Mouse (Mus musculus) kidney, embryonic 15.5 days (tissue): ENCODE measurements around the gene Por. TPM values are rescaled to one million over a fixed set of nuclear protein-coding genes. Genes with fewer than 3 reads are reported as not detected.
A peak's percentile ranks its signal among the peaks of the same experiment; 100 is the strongest.

ENCODE experiments used
- ATAC-seq: fragments of 200-750 bp; cut with Nextera tagmentation; replicated peaks from 2 replicates; pipeline ENCODE4 v1.8.0; 2017; ENCODE audit warnings: moderate TSS enrichment; ENCODE audit not compliant: low FRiP score
- H3K27ac ChIP-seq: fragments of 300-500 bp; sonication (generic); 2 replicates; pipeline ENCODE4 v1.5.1; 2015; ENCODE audit warnings: mild to moderate bottlenecking, inconsistent platforms
- H3K27me3 ChIP-seq: fragments of 300-500 bp; sonication (generic); 2 replicates; pipeline ENCODE4 v1.6.1; 2015; ENCODE audit warnings: inconsistent platforms
- H3K36me3 ChIP-seq: fragments of 300-500 bp; sonication (generic); 2 replicates; pipeline ENCODE4 v1.6.1; 2015; ENCODE audit warnings: inconsistent platforms
- H3K4me1 ChIP-seq: fragments of 300-500 bp; sonication (generic); 2 replicates; pipeline ENCODE4 v1.6.1; 2015; ENCODE audit warnings: inconsistent platforms
- H3K4me2 ChIP-seq: fragments of 300-500 bp; sonication (generic); 2 replicates; pipeline ENCODE4 v1.6.1; 2015; ENCODE audit warnings: moderate library complexity, mild to moderate bottlenecking, inconsistent platforms
- H3K4me3 ChIP-seq: fragments of 300-500 bp; sonication (generic); replicated peaks from 2 replicates; pipeline ENCODE4 v1.5.1; 2015; ENCODE audit warnings: mild to moderate bottlenecking, inconsistent platforms
- H3K9ac ChIP-seq: fragments of 300-500 bp; sonication (generic); 2 replicates; pipeline ENCODE4 v1.6.1; 2015; ENCODE audit warnings: mild to moderate bottlenecking, inconsistent platforms
- H3K9me3 ChIP-seq: fragments of 300-500 bp; sonication (generic); replicated peaks from 2 replicates; pipeline ENCODE4 v1.6.1; 2016; ENCODE audit warnings: inconsistent platforms
- WGBS: fragments of 180-500 bp; shearing (Covaris S2); methylation state at CpG from one replicate; pipeline ENCODE4 v1.1.7; 2015; ENCODE audit warnings: mixed read lengths; 5-methylcytosine and 5-hydroxymethylcytosine counted together
- polyA plus RNA-seq: library from polyadenylated mRNA; unstranded; fragments of >200 nt; fragmentation: Nextera tagmentation; extraction: Ambion mirVana; gene quantifications from 2 replicates; pipeline ENCODE4 v1.2.1, GENCODE M21; 2015

Gene Por
- polyA plus RNA-seq, 1 experiment from 2014 or later = 89.0 TPM

DNA sequence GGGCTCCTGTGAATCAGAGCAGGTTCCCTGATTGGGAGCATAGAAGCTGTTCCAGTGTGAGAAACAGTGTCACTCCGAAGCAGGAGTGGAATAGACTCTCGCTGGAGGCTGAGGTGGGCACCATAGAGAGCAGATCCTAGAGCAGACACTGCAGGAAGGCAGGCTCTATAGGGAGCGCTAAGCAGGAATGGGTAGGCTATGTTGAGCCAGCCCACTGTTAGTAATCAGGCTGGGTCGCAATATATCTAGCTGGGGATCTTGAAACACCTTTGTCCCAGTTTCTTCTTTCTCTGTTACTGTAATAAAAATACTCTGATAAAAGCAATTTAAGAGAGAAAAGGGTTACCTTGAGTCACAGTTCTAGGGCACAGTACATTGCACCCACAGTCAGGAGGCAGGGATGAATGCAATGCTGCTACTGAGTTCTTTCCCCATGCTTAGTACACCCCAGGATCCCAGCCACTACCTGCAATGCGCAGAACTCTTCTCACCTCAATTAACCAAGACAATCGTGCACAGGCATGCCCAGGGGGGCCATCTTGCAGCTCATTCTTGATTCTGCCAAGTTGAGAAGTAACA, 11.2 kb downstream of the Por start:
- H3K4me1 ChIP-seq = 0 out of 2 replicates have a peak, but pooled peaks cover 3% of the 10 kb centered on the region
- no peak overlapping the region for H3K4me3 ChIP-seq
- H3K9ac ChIP-seq = no peak overlapping the region
- 80% methylated on average over 6 of the region's 6 CpGs for whole genome bisulfite sequencing
- ATAC-seq = no peak
- no peaks in the 10 kb centered on the region for H3K27me3 ChIP-seq
- no peaks in the 10 kb centered on the region for H3K36me3 ChIP-seq
- H3K4me2 ChIP-seq = no peak overlapping the region
- H3K27ac ChIP-seq = no peak overlapping the region
- H3K9me3 ChIP-seq = no peaks in the 10 kb centered on the region

DNA sequence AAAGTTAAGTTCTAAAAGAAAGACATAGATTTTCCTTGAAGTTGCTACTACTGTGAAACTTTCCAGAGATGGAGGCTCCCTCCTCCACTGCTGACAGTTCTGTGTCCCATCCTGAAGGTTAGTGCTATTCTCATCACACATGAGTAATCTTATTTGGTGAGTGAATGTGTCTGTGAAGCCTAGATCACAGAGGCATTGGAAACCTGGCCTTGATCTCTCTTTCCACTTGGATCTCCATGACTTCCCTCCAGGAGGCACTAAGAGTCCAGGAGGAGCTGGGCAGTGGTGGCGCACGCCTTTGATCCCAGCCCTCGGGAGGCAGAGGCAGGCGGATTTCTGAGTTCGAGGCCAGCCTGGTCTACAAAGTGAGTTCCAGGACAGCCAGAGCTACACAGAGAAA, 12.2 kb downstream of the Por start:
- 91% methylated on average over 5 of the region's 5 CpGs for WGBS
- Histone ChIP-seq H3K4me2 (no peak overlapping the region), H3K4me3 (no peak overlapping the region), H3K27me3 (no peaks in the 10 kb centered on the region), H3K27ac (no peak overlapping the region), H3K9ac (no peak overlapping the region), H3K4me1 (0 out of 2 replicates have a peak, but pooled peaks cover 1% of the 10 kb centered on the region), H3K36me3 (no peaks in the 10 kb centered on the region), H3K9me3 (no peaks in the 10 kb centered on the region)
- no peak for ATAC-seq

DNA sequence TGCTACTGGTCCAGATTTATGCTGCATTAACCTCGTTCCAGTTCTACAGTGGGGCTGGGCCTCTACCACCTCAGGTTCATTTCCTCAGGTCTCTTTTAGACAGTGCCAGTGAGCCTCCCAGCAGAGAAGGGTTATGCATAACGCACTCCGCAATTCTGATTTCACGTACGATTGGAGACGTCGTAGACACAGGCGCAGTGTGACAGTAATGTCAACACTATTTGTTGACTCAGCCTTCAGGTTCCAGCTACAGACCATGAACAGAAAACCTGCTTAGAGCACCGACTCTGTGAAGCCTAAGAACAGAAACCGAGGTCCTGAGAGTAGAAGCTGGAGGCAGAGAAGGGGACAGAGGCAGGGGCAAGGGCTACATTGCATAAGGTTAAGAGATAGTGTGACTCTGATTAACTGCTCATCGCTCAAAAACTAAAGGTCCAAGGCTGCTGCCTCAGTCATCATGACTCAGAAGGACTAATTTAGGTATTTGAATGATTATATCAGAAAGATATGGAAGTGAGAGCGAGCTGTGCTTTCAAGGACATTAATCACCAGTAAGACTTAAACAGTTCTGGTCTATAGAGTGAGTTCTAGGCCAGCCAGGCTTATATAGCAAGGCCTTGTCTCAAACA, 13.2 kb downstream of the Por start:
- no peak for ATAC-seq
- no peaks in the 10 kb centered on the region for H3K36me3 ChIP-seq

GRCm38 (mm10) chr5:135690401-135690800, 20.6 kb downstream of the Por start:
- Histone ChIP-seq H3K4me3 (peak overlapping the region; percentile 68), H3K36me3 (no peaks in the 10 kb centered on the region), H3K4me2 (peak overlapping the region; percentile 95), H3K27me3 (no peaks in the 10 kb centered on the region), H3K4me1 (peaks cover 29% of the 10 kb centered on the region), H3K27ac (no peak overlapping the region), H3K9me3 (no peaks in the 10 kb centered on the region), H3K9ac (no peak overlapping the region)
- no peak for ATAC-seq
- 72% methylated on average over 5 of the region's 5 CpGs for WGBS

More for the DNA sequence above, 13.2 kb downstream of the Por start:
- H3K9me3 ChIP-seq = no peaks in the 10 kb centered on the region
- H3K27me3 ChIP-seq = no peaks in the 10 kb centered on the region
- H3K4me1 ChIP-seq = peaks cover 3% of the 10 kb centered on the region; the same call in 1 of the 2 replicates
- H3K9ac ChIP-seq = no peak overlapping the region
- no peak overlapping the region for H3K27ac ChIP-seq
- no peak overlapping the region for H3K4me3 ChIP-seq
- H3K4me2 ChIP-seq = no peak overlapping the region
- 68% methylated on average over 12 of the region's 12 CpGs for WGBS

DNA sequence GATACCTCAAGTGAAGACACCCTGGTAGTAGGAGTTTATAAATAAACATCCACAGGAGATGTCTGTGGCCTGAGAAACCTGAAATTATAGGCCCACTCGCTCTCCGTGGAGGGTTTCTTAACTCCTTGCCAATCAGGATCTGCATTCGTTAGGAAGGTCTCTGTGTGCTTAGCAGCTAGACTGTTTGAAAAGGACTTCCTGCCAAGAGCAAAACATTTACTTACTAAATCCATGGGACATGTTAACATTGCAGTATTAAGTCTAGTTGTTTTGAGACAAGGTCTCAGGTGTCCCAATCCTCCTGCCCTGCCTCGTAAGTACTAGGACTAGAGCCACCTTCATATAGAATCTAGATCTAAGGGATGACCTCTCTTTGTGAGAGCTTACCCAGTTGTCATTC, 21.4 kb downstream of the Por start:
- WGBS = 90% methylated on average over 4 of the region's 4 CpGs
- Histone ChIP-seq H3K4me2 (no peak overlapping the region), H3K27ac (no peak overlapping the region), H3K9me3 (no peaks in the 10 kb centered on the region), H3K27me3 (no peaks in the 10 kb centered on the region), H3K4me3 (no peak overlapping the region), H3K36me3 (no peaks in the 10 kb centered on the region), H3K9ac (no peak overlapping the region), H3K4me1 (peaks cover 32% of the 10 kb centered on the region)
- no peak for ATAC-seq

GRCm38 (mm10) chr5:135693281-135693853, 23.5 kb downstream of the Por start:
- H3K4me2 ChIP-seq = no peak overlapping the region
- no peaks in the 10 kb centered on the region for H3K27me3 ChIP-seq
- no peaks in the 10 kb centered on the region for H3K9me3 ChIP-seq
- peaks cover 26% of the 10 kb centered on the region for H3K4me1 ChIP-seq
- 0 out of 2 replicates have a peak, but pooled peaks cover under 1% of the 10 kb centered on the region for H3K36me3 ChIP-seq
- H3K27ac ChIP-seq = no peak overlapping the region
- 89% methylated on average over 5 of the region's 5 CpGs for WGBS
- no peak overlapping the region for H3K9ac ChIP-seq
- ATAC-seq = no peak
- H3K4me3 ChIP-seq = no peak overlapping the region

DNA sequence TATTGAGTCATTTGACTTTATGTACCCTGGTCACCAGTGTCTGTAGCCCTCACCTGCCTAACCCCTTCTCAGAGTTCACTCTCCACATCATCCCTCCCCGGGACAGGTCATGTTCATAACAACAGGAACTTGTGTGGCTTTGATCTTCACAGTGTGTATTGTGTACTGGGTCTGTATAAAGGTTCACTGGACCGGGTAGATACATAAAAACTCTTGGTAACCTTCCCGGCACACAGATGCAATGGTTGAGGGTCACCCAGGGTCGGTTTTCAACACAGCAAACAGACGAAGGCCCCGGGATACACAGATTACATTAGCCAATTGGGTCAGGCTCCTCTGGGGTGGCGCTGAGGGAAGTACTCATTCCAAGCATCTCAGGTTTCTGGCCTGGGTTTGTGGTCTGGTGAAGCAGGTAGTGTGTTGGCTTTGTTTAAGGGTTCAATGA, 25.5 kb downstream of the Por start:
- peaks cover 15% of the 10 kb centered on the region for H3K4me1 ChIP-seq
- no peak overlapping the region for H3K4me3 ChIP-seq
- ATAC-seq = no peak; the same call in 1 of the 2 replicates
- WGBS = 57% methylated on average over 7 of the region's 7 CpGs
- H3K27me3 ChIP-seq = no peaks in the 10 kb centered on the region
- no peak overlapping the region for H3K27ac ChIP-seq
- no peak overlapping the region for H3K9ac ChIP-seq
- H3K4me2 ChIP-seq = no peak overlapping the region
- no peaks in the 10 kb centered on the region for H3K9me3 ChIP-seq
- H3K36me3 ChIP-seq = peaks cover 15% of the 10 kb centered on the region

GRCm38 (mm10) chr5:135697711-135698111, 27.9 kb downstream of the Por start:
- Histone ChIP-seq H3K9me3 (no peaks in the 10 kb centered on the region), H3K4me1 (peaks cover 12% of the 10 kb centered on the region), H3K9ac (no peak overlapping the region), H3K4me3 (no peak overlapping the region), H3K27ac (no peak overlapping the region), H3K4me2 (no peak overlapping the region), H3K27me3 (no peaks in the 10 kb centered on the region), H3K36me3 (peaks cover 33% of the 10 kb centered on the region)
- ATAC-seq = no peak
- WGBS = 90% methylated on average over 5 of the region's 5 CpGs

DNA sequence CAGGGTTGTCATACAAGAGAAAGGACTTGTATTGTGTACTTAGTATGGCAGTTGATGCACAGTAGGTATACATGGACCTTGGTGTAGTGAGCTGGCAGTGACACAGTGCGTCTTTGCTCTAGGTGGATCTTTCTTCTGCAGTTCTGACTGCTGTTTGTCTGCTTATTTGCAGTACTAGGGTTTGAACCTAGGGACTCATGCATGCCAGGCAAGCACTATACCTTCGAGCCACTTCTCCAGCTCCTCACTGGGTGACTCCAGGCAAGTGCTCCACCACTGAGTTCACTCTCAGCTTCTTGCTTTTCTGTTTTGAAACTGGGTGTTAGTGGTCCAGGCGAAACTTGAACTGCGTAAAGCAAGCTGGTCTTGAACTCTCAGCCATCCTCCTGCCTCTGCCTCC, 31.8 kb downstream of the Por start:
- 97% methylated on average over 4 of the region's 4 CpGs for WGBS
- H3K36me3 ChIP-seq = peaks cover 34% of the 10 kb centered on the region
- no peak for ATAC-seq

GRCm38 (mm10) chr5:135702190-135702589, 32.4 kb downstream of the Por start:
- WGBS = 88% methylated on average over 6 of the region's 6 CpGs
- H3K9ac ChIP-seq = no peak overlapping the region

More for the DNA sequence above, 31.8 kb downstream of the Por start:
- Histone ChIP-seq H3K4me2 (no peak overlapping the region), H3K27me3 (no peaks in the 10 kb centered on the region), H3K9ac (no peak overlapping the region), H3K4me3 (no peak overlapping the region), H3K4me1 (no peaks in the 10 kb centered on the region), H3K9me3 (no peaks in the 10 kb centered on the region), H3K27ac (no peak overlapping the region)

DNA sequence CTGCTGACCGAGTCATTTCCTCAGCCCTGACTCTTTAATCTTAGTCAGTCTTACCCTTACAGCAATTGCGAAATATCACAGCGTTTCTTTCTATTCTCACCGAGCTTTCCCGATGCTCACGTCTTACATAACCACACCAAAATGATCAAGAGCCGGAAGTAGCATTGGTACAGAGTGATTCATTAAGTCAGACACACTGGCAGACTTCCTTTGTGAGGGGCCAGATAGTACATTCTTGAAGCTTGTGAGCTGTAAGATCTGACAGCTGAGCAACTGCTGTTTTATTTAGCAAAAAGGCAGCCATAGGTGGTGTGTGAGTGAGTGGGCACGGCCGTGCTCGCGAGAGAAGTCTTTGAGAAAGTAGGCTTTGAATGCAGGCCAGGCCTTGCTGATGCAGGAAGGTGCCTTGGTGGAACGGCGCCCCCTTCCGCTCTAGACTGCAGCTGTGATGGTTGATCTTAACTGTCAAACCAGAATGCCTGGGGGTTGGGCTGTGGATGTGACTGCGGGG, 32.9 kb downstream of the Por start:
- no peak for ATAC-seq
- no peaks in the 10 kb centered on the region for H3K27me3 ChIP-seq
- no peaks in the 10 kb centered on the region for H3K4me1 ChIP-seq
- no peak overlapping the region for H3K9ac ChIP-seq
- WGBS = 71% methylated on average over 15 of the region's 15 CpGs
- no peaks in the 10 kb centered on the region for H3K9me3 ChIP-seq
- H3K36me3 ChIP-seq = peaks cover 46% of the 10 kb centered on the region
- 0 out of 2 replicates have a peak overlapping the region, but pooled peaks have one; percentile 28 for H3K27ac ChIP-seq
- H3K4me2 ChIP-seq = no peak overlapping the region
- no peak overlapping the region for H3K4me3 ChIP-seq

More at GRCm38 (mm10) chr5:135702190-135702589, 32.4 kb downstream of the Por start:
- no peak overlapping the region for H3K4me2 ChIP-seq
- no peak for ATAC-seq
- H3K4me3 ChIP-seq = no peak overlapping the region
- no peaks in the 10 kb centered on the region for H3K9me3 ChIP-seq
- H3K27ac ChIP-seq = 0 out of 2 replicates have a peak overlapping the region, but pooled peaks have one; percentile 28
- no peaks in the 10 kb centered on the region for H3K4me1 ChIP-seq
- peaks cover 40% of the 10 kb centered on the region for H3K36me3 ChIP-seq
- H3K27me3 ChIP-seq = no peaks in the 10 kb centered on the region

GRCm38 (mm10) chr5:135703431-135703830, 33.6 kb downstream of the Por start:
- no peak for ATAC-seq
- Histone ChIP-seq H3K4me2 (no peak overlapping the region), H3K27ac (no peak overlapping the region), H3K4me1 (no peaks in the 10 kb centered on the region), H3K27me3 (no peaks in the 10 kb centered on the region), H3K9me3 (no peaks in the 10 kb centered on the region), H3K4me3 (no peak overlapping the region), H3K9ac (no peak overlapping the region), H3K36me3 (peaks cover 47% of the 10 kb centered on the region)
- 93% methylated on average over 7 of the region's 7 CpGs for WGBS
